Mouse (Mus musculus) adrenal gland, postnatal 25 days (tissue): ENCODE measurements around the gene Brf1. TPM values are rescaled to one million over a fixed set of nuclear protein-coding genes. Genes with fewer than 3 reads are reported as not detected.

Experiments used
- DNase-seq: peaks from one replicate; pipeline ENCODE4 v3.0.0; 2021; ENCODE audit warnings: mixed read lengths
- total RNA-seq: library from RNA; stranded (reverse); gene quantifications from 2 replicates; pipeline ENCODE4 v1.2.3, GENCODE M21; 2021

The Brf1 gene
- total RNA-seq, 1 experiment from 2014 or later = 68.8 TPM

DNA sequence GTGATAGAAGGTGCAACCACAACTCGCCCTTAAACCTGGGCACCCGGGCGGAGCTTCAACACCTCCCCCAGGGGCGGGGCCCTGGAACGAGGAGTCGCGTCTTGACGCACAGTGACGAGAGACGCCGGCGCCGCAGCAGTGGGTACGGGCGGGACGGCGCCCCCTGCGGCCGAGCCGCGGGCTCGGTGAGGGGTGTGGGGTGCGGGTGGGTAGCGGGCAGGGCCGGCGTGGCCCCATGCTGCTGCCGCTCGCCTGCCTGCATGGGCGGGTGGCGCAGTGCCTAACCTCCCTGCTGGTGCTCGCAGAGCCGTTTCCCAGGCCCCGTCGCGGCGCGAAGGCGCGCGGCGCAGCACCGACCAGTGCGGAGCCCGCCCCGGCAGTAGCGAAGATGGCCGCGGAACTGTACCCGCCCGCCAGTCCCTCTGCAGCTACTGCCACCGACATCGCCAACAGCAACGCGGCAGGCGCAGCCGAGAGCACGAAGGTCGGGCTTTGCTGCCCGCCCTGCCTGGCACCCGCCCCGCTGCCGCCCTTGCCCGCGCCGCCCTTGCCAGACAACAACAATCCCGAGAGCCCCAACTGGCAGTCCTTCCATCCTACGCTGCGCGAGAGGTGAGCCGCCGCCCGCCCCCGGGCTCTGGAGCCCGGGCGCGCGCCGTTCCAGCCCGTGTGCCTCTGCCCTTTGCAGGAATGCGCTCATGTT is 24.0 kb downstream of the Brf1 start, which contains the start of gene Btbd6:
Btbd6 (plus strand) TSS at position 112 of the 703 bp plus-strand sequence.
- peak; percentile 92 for DNase-seq

GRCm38 (mm10) chr12:112974736-112975135 is 25.8 kb downstream of the Brf1 start:
- no peak for DNase-seq

- no peak for DNase-seq
Observed at GRCm38 (mm10) chr12:112969616-112970015, 30.9 kb downstream of the Brf1 start.

DNA sequence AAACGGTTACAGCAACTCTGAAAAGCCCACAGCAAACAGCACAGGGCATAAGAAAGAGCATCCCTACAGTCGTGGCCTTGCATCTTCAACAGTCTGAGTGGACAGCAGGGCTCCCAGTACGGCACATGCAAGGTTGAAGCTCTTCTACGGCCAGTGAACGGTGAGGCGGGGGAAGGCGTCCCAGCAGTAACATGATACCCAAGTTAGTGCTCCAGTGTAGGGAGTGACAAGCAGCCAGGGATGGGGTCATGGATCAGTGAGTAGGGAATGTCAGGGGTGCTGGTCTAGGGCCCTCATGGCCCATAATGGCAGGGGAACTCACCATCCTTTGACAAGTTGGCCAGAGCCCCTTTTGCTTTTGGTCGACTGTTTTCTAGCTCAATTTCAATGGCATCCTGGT is 31.6 kb downstream of the Brf1 start:
- no peak for DNase-seq

DNA sequence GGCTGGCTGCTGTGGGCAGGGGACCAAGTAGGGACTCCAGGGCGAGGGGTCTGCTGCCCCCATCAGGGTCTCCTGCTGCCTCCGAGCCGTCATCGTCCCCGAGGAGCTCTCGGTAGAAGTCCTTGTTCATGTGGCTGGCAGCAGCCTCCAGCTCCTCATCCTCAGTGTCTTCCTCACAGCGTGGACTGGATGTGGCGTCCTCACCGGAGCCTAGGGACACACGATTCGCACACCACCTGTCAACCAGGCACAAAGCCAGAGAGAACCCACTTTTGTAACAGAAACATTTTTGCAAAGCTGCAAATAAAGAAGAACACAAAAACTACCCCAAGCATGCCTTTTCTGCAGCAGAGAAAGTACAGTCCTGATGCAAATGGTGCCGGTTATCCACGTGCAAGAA is 34.7 kb downstream of the Brf1 start:
- no peak for DNase-seq

DNA sequence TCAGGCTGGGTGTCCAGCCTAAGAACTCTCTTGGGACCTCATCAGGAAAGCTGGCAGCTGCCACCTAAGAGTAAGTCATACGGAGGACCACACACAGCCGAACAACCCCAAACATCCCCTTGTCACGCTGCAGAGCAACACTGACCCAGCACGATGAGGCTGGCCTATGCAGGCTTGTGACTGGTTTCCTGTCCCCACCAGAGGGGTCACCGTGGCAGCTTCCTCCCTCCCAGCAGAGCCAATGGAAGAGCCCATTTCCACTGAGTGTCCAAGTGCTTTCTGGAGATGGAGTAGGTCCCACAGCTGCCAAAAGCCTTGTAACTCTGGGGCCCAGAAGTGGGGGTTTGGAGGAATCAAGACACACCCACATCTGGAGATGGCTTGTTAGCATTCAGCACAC is 38.6 kb downstream of the Brf1 start:
- DNase-seq = no peak

DNA sequence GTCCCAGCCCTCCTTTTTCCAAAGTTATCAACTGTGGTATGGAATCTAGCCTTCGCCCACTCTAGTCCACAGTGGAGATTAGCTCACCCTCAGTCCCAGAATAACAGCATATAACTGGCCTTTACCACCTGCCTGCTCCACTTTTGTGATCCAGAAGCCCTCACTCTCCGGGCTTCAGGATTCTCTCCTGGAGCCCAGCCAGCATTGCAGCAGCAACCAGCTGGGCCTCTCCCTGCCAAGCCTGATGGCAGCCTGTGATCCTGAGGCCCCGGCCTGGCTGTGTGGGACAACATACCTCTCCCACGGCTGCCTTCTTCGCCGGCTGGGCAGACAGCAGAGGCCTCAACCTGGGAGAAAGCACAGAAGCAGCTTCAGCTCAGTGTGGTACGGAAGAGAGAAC is 39.1 kb downstream of the Brf1 start:
- no peak for DNase-seq

DNA sequence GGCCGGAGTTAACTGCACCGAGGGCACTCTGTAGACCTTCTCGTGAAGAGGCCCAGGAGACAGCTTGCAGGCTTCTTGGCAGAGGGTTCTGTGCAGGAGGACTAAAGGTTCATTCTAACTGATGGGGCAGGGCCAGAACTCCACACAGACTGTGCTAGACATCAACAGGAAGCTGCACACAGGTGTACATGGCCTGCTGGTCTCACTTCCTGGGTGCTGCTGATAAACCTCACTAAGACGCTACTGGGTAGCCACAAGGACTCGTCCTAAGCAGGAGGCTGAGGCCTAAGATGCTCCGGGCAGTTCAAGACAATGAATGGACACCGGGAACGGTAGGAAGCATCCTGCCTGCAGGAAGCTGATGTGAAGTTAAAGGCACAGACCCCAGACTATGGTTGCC is 41.1 kb downstream of the Brf1 start:
- DNase-seq = no peak

DNA sequence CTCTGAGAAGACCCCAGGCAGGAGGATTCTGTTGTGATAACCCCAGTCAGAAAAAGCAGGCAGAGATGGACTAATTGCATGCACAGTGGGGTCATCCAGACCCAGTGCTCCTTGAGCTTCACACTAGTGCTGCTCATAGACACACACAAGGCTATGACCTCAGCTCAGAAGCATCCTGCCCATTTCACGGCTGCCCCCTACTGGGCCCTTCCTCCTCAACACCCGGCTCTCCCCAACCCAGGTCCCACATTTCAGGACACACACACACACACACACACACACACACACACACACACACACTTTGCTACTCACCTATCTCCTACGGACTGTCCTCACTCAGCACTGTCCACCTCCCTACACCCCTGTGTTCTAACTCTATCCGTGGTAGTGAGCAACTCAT is 42.2 kb downstream of the Brf1 start:
- DNase-seq = peak; percentile 62

- peak; percentile 74 for DNase-seq
Observed at GRCm38 (mm10) chr12:112955800-112956199, 44.7 kb downstream of the Brf1 start.

DNA sequence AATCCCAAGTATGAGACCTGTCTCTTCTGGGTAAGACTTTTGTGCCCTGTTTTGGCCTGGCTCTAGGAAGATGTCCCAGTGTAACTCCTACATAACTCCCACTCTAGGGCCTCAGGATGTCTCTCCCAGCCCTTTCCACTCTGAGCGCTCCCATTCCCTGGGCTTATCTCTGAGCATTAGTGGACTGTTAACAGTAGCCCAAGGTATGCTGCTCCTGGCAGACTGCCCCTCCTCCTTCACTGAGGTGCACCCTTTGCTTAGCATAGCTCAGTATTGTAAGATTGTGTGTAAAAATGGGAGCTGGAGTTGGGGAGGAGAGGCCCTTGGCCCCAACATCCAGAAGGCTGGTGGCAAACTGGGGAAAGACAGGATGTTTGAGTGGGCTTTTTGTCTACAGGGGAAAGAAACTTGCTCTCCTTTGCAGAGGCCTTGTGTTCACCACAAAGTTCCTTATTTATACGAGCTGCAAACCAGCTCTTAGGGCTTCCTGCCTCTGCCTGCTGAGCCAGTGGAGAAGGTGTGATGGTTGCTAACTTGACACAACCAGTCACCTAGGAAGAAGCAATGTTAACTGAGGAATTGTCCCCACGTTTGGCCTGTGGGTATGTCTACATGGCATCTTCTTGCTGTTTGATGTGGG is 47.5 kb downstream of the Brf1 start:
- no peak for DNase-seq

GRCm38 (mm10) chr12:112952433-112952832 is 48.1 kb downstream of the Brf1 start:
- peak; percentile 77 for DNase-seq

GRCm38 (mm10) chr12:112951150-112951842 is 49.2 kb downstream of the Brf1 start:
- no peak for DNase-seq

GRCm38 (mm10) chr12:112950761-112951129 is 49.8 kb downstream of the Brf1 start:
- DNase-seq = no peak

GRCm38 (mm10) chr12:112950040-112950760 is 50.3 kb downstream of the Brf1 start:
- DNase-seq = peak; percentile 92

GRCm38 (mm10) chr12:112947307-112947706 is 53.2 kb downstream of the Brf1 start:
- no peak for DNase-seq

DNA sequence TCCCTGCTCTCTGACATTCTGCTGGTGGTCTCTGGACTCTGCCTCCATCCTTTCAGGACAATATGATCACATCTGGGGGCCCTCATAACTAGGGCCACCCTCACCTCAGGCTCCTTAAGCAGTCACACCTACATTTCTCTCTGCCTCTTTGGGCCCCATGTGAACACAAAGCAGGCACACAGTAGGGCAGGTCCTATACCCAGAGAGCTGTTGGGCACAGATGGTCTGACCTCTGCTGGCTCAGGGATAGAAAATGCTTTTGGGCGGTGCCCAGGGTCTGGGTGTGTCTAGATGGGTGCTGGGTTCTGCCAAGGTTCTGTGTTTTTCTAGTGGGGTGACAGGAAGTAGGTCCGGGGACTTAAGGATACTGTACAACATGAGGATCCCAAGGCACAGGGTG is 56.8 kb downstream of the Brf1 start:
- no peak for DNase-seq

DNA sequence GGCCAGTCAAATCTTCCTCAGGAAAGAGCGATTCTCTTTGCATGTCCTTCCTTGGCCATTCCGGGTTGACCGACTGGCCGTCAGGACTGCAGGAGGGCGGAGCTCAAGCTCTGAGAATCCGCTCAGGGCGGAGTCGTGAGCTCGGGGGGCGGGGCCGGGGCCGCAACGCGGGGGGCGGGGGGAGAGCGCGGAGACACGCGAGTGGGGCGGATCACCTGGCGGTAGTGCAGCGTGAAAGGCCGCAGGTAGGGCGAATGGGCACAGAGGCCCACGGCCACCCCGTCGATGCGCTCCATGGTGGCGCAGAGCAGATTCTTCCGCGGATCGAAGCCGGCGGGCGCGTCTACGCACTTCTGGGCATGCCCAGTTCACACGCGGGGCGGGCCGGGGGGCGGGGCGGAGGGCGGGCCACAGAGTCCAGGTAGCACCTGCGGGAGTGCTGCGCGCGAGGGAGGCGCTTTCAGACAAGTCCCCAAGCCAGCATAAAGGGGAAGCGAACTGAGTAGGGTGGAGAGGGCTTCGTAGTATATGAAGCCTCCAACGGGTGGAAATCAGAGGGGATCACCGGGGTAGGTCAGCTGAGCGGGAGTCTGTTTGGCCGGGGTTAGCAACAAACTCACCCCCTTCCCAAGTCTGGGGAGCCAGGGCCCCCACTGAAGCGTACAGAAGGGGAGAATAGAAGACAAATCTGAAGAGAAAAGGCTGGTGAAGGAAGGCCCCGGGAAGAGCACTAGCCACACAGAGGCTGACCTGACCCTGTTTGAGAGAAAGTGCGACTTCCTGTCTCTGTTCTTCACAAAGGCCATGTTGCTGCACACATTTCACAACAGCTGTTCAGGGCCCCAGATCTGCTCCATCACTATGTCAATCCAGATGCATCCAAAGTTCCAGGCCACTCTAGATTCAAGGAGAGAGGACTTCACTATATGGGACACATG is 58.5 kb downstream of the Brf1 start, which contains the start of gene Nudt14:
Nudt14 (minus strand) TSS at position 349 of the 938 bp plus-strand sequence.
- peak; percentile 84 for DNase-seq

- DNase-seq = peak; percentile 29
Observed at GRCm38 (mm10) chr12:112941156-112941775, 59.2 kb downstream of the Brf1 start.

DNA sequence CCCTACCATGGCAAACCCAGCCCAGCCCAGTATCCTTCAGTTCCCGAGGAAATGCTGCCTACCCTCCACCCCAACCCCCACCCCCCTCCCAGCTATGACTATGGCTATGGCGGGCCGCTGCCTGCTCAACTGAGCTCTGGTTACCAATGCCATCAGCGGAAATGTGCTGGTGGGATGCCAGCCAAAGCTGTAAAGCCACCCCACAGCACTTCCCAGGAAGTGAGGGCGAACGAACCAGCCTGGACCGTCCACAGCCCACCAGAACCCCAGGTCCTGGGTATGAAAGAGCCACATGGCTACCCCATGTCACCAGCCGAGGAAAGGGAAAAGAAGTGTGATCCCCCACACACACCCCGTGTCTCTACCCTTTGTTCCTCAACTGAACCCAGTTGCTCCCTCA is 59.8 kb downstream of the Brf1 start:
- DNase-seq = no peak

DNA sequence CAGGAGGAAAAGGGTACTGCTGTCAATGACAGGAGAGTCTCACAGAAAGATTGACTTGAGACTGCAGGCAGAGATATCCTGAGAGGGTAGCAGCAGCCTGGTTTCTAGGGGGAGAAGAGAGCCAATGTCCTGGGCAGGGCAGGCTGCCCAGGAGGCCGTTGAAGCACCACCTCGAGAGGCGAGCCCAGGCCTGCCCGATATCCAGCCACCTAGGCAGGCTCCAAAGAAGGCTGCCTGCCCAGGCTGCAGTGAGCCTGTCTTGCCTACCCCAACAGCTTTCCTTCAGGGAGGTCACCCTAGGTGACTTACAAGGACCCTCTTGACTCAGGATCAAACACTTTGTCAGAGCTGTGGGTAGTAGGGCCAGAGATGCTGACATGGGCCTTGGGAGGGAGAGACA is 60.3 kb downstream of the Brf1 start:
- DNase-seq = no peak
